Mouse (Mus musculus) heart, embryonic 16.5 days (tissue): ENCODE measurements around the gene Lrrc4b. TPM values are rescaled to one million over a fixed set of nuclear protein-coding genes. Genes with fewer than 3 reads are reported as not detected.
A peak's percentile ranks its signal among the peaks of the same experiment; 100 is the strongest.

Experiments
- ATAC-seq: fragments of 200-750 bp; cut with Nextera tagmentation; replicated peaks from 2 replicates; pipeline ENCODE4 v1.8.0; 2017; ENCODE audit warnings: moderate number of reproducible peaks; ENCODE audit not compliant: insufficient read depth, low FRiP score; ENCODE audit errors: extremely low read depth
- H3K27ac ChIP-seq: fragments of 300-500 bp; sonication (generic); 2 replicates; pipeline ENCODE4 v1.5.1; 2014; ENCODE audit warnings: mild to moderate bottlenecking, low read length, control low read depth, moderate library complexity
- H3K27me3 ChIP-seq: fragments of 300-500 bp; sonication (generic); 2 replicates; pipeline ENCODE4 v1.6.1; 2014; ENCODE audit warnings: low read length, mixed read lengths; ENCODE audit not compliant: control insufficient read depth, insufficient read depth
- H3K36me3 ChIP-seq: fragments of 300-500 bp; sonication (generic); 2 replicates; pipeline ENCODE4 v1.6.1; 2014; ENCODE audit not compliant: control insufficient read depth, insufficient read depth
- H3K4me1 ChIP-seq: fragments of 300-500 bp; sonication (generic); 2 replicates; pipeline ENCODE4 v1.6.1; 2014; ENCODE audit warnings: low read length, mixed read lengths; ENCODE audit not compliant: control insufficient read depth, insufficient read depth
- H3K4me2 ChIP-seq: fragments of 300-500 bp; sonication (generic); 2 replicates; pipeline ENCODE4 v1.6.1; 2014; ENCODE audit warnings: low read depth, mild to moderate bottlenecking, control low read depth, low read length
- H3K4me3 ChIP-seq: fragments of 300-500 bp; sonication (generic); 2 replicates; pipeline ENCODE4 v1.5.1; 2014; ENCODE audit warnings: mild to moderate bottlenecking, control low read depth, low read length
- H3K9ac ChIP-seq: fragments of 300-500 bp; sonication (generic); 2 replicates; pipeline ENCODE4 v1.6.1; 2014; ENCODE audit warnings: low read length, control low read depth
- H3K9me3 ChIP-seq: fragments of 300-500 bp; sonication (generic); replicated peaks from 2 replicates; pipeline ENCODE4 v1.6.1; 2016; ENCODE audit warnings: low read length; ENCODE audit not compliant: control insufficient read depth
- WGBS: fragments of 180-500 bp; shearing (Covaris S2); extraction: QIAGEN DNeasy Blood & Tissue Kit; methylation state at CpG from one replicate; pipeline ENCODE4 v1.1.7; 2014; 5-methylcytosine and 5-hydroxymethylcytosine counted together
- polyA plus RNA-seq: library from polyadenylated mRNA; unstranded; fragments of >200 nt; fragmentation: Nextera tagmentation; extraction: Ambion mirVana; gene quantifications from 2 replicates; pipeline ENCODE4 v1.2.1, GENCODE M21; 2015

The Lrrc4b gene
- polyA plus RNA-seq, 1 experiment from 2014 or later, result 1.2 TPM

GRCm38 (mm10) chr7:44460067-44460466, 31.2 kb downstream of the Lrrc4b start:
- 78% methylated on average over 6 of the region's 6 CpGs for WGBS

GRCm38 (mm10) chr7:44460767-44461502, 32.1 kb downstream of the Lrrc4b start:
- WGBS, result 78% methylated on average over 31 of the region's 31 CpGs
- Histone ChIP-seq H3K27me3 (peaks cover 27% of the 10 kb centered on the region), H3K27ac (no peak overlapping the region), H3K9me3 (no peaks in the 10 kb centered on the region), H3K4me2 (no peak overlapping the region), H3K4me1 (no peaks in the 10 kb centered on the region), H3K36me3 (peaks cover 12% of the 10 kb centered on the region; the same call in 1 of the 2 replicates), H3K9ac (no peak overlapping the region), H3K4me3 (no peak overlapping the region)
- ATAC-seq, result no peak

More at GRCm38 (mm10) chr7:44460067-44460466, 31.2 kb downstream of the Lrrc4b start:
- Histone ChIP-seq H3K9ac (no peak overlapping the region), H3K4me2 (no peak overlapping the region), H3K27me3 (peaks cover 27% of the 10 kb centered on the region), H3K9me3 (no peaks in the 10 kb centered on the region), H3K4me3 (no peak overlapping the region), H3K36me3 (peaks cover 12% of the 10 kb centered on the region; the same call in 1 of the 2 replicates), H3K4me1 (no peaks in the 10 kb centered on the region), H3K27ac (no peak overlapping the region)
- ATAC-seq, result no peak

GRCm38 (mm10) chr7:44461503-44462217, 32.8 kb downstream of the Lrrc4b start:
- Histone ChIP-seq H3K4me2 (no peak overlapping the region), H3K4me1 (no peaks in the 10 kb centered on the region), H3K9me3 (no peaks in the 10 kb centered on the region), H3K36me3 (peaks cover 9% of the 10 kb centered on the region; the same call in 1 of the 2 replicates), H3K9ac (no peak overlapping the region), H3K27ac (no peak overlapping the region), H3K4me3 (no peak overlapping the region), H3K27me3 (peaks cover 27% of the 10 kb centered on the region)
- WGBS, result 65% methylated on average over 57 of the region's 57 CpGs
- no peak for ATAC-seq

- Histone ChIP-seq H3K9ac (no peak overlapping the region), H3K4me1 (no peaks in the 10 kb centered on the region; the same call in 1 of the 2 replicates), H3K36me3 (peaks cover 9% of the 10 kb centered on the region; the same call in 1 of the 2 replicates), H3K4me3 (no peak overlapping the region; the same call in 1 of the 2 replicates), H3K4me2 (peak overlapping the region; percentile 46), H3K27me3 (peaks cover 27% of the 10 kb centered on the region), H3K9me3 (no peaks in the 10 kb centered on the region), H3K27ac (no peak overlapping the region)
- 22% methylated on average over 77 of the region's 77 CpGs for WGBS
- no peak for ATAC-seq
Measured at GRCm38 (mm10) chr7:44462218-44463055, 33.6 kb downstream of the Lrrc4b start.

- H3K4me2 ChIP-seq, result peak overlapping the region; percentile 46; the same call in 1 of the 2 replicates
- no peak overlapping the region for H3K9ac ChIP-seq
- ATAC-seq, result no peak
- H3K9me3 ChIP-seq, result no peaks in the 10 kb centered on the region
- no peak overlapping the region for H3K4me3 ChIP-seq
- peaks cover 27% of the 10 kb centered on the region for H3K27me3 ChIP-seq
- peaks cover 8% of the 10 kb centered on the region; the same call in 1 of the 2 replicates for H3K36me3 ChIP-seq
- no peak overlapping the region for H3K27ac ChIP-seq
- 43% methylated on average over 8 of the region's 8 CpGs for WGBS
- H3K4me1 ChIP-seq, result no peaks in the 10 kb centered on the region; the same call in 1 of the 2 replicates
Measured at GRCm38 (mm10) chr7:44463056-44463425, 34.2 kb downstream of the Lrrc4b start.

GRCm38 (mm10) chr7:44463556-44464225, 34.9 kb downstream of the Lrrc4b start:
- WGBS, result 79% methylated on average over 10 of the region's 10 CpGs
- Histone ChIP-seq H3K27ac (no peak overlapping the region), H3K4me1 (peaks cover 3% of the 10 kb centered on the region), H3K36me3 (0 out of 2 replicates have a peak, but pooled peaks cover 4% of the 10 kb centered on the region), H3K4me2 (no peak overlapping the region), H3K4me3 (no peak overlapping the region), H3K9me3 (no peaks in the 10 kb centered on the region), H3K9ac (no peak overlapping the region), H3K27me3 (peaks cover 27% of the 10 kb centered on the region)
- ATAC-seq, result no peak

GRCm38 (mm10) chr7:44464511-44464910, 35.7 kb downstream of the Lrrc4b start:
- Histone ChIP-seq H3K36me3 (0 out of 2 replicates have a peak, but pooled peaks cover 4% of the 10 kb centered on the region), H3K9ac (no peak overlapping the region), H3K4me1 (peaks cover 12% of the 10 kb centered on the region), H3K4me3 (no peak overlapping the region), H3K9me3 (no peaks in the 10 kb centered on the region), H3K27ac (no peak overlapping the region), H3K4me2 (no peak overlapping the region), H3K27me3 (peaks cover 27% of the 10 kb centered on the region)
- no peak for ATAC-seq
- 25% methylated on average over 4 of the region's 4 CpGs for WGBS

- no peaks in the 10 kb centered on the region for H3K9me3 ChIP-seq
- no peak for ATAC-seq
- no peak within 1 kb of the TSS for H3K4me3 ChIP-seq
- peaks cover 18% of the 10 kb centered on the region for H3K4me1 ChIP-seq
- WGBS, result 79% methylated on average over 2 of the region's 2 CpGs
- no peak within 1 kb of the TSS for H3K27ac ChIP-seq
- H3K27me3 ChIP-seq, result peaks cover 27% of the 10 kb centered on the region
- H3K36me3 ChIP-seq, result 0 out of 2 replicates have a peak, but pooled peaks cover 4% of the 10 kb centered on the region
- H3K4me2 ChIP-seq, result no peak within 1 kb of the TSS
- 0 out of 2 replicates have a peak within 1 kb of the TSS, but pooled peaks have one; percentile 46 for H3K9ac ChIP-seq
Measured at GRCm38 (mm10) chr7:44465111-44465510, 36.3 kb downstream of the Lrrc4b start, which contains the start of gene Aspdh. Aspdh (plus strand) TSS chr7:44465391.
